Mouse (Mus musculus) limb, embryonic 11.5 days (tissue): Measurements from ENCODE around the gene Med13l. TPM values are rescaled to one million over a fixed set of nuclear protein-coding genes. Genes with fewer than 3 reads are reported as not detected.

Source experiments
- ATAC-seq: fragments of 200-750 bp; cut with Nextera tagmentation; 2 replicates; pipeline ENCODE4 v1.8.0; 2017; ENCODE audit warnings: low read depth; ENCODE audit not compliant: insufficient number of reproducible peaks, low FRiP score, low TSS enrichment
- DNase-seq: peaks from one replicate; pipeline ENCODE4 v3.0.0-alpha.2; 2015; ENCODE audit warnings: low spot score
- H3K27ac ChIP-seq: fragments of 300-500 bp; sonication (generic); replicated peaks from 2 replicates; pipeline ENCODE4 v1.5.1; 2014; ENCODE audit warnings: low read depth, mild to moderate bottlenecking, low read length
- H3K27me3 ChIP-seq: fragments of 300-500 bp; sonication (generic); 2 replicates; pipeline ENCODE4 v1.6.1; 2014; ENCODE audit warnings: mild to moderate bottlenecking, low read length, mixed read lengths; ENCODE audit not compliant: control insufficient read depth, insufficient read depth
- H3K36me3 ChIP-seq: fragments of 300-500 bp; sonication (generic); 2 replicates; pipeline ENCODE4 v1.6.1; 2014; ENCODE audit warnings: mild to moderate bottlenecking, low read length, moderate library complexity, mixed read lengths; ENCODE audit not compliant: control insufficient read depth, insufficient read depth
- H3K4me1 ChIP-seq: fragments of 300-500 bp; sonication (generic); 2 replicates; pipeline ENCODE4 v1.6.1; 2014; ENCODE audit warnings: low read length, mixed read lengths; ENCODE audit not compliant: control insufficient read depth, insufficient read depth
- H3K4me2 ChIP-seq: fragments of 300-500 bp; sonication (generic); 2 replicates; pipeline ENCODE4 v1.6.1; 2014; ENCODE audit warnings: low read depth, mild to moderate bottlenecking, moderate library complexity; ENCODE audit not compliant: severe bottlenecking
- H3K4me3 ChIP-seq: fragments of 300-500 bp; sonication (generic); 2 replicates; pipeline ENCODE4 v1.5.1; 2014; ENCODE audit warnings: low read depth, low read length
- H3K9ac ChIP-seq: fragments of 300-500 bp; sonication (generic); 2 replicates; pipeline ENCODE4 v1.6.1; 2014; ENCODE audit warnings: mild to moderate bottlenecking, low read length
- H3K9me3 ChIP-seq: fragments of 300-500 bp; sonication (generic); 2 replicates; pipeline ENCODE4 v1.6.1; 2016; ENCODE audit warnings: low read length; ENCODE audit not compliant: control insufficient read depth
- WGBS: fragments of 180-500 bp; shearing (Covaris S2); extraction: QIAGEN DNeasy Blood & Tissue Kit; methylation state at CpG from one replicate; pipeline ENCODE4 v1.1.7; 2014; 5-methylcytosine and 5-hydroxymethylcytosine counted together
- polyA plus RNA-seq: library from polyadenylated mRNA; unstranded; fragments of >200 nt; fragmentation: Nextera tagmentation; extraction: Ambion mirVana; gene quantifications from 2 replicates; pipeline ENCODE4 v1.2.1, GENCODE M21; 2014

Med13l gene
- polyA plus RNA-seq, 1 experiment from 2014 or later, result 15.1 TPM

GRCm38 (mm10) chr5:118809588-118809987, 249.1 kb downstream of the Med13l start:
- Histone ChIP-seq H3K9ac (no peak overlapping the region), H3K27ac (no peak overlapping the region), H3K4me3 (no peak overlapping the region), H3K9me3 (no peaks in the 10 kb centered on the region), H3K4me1 (no peaks in the 10 kb centered on the region; the same call in 1 of the 2 replicates), H3K27me3 (no peaks in the 10 kb centered on the region), H3K36me3 (no peaks in the 10 kb centered on the region), H3K4me2 (no peak overlapping the region)
- 80% methylated on average over 5 of the region's 5 CpGs for WGBS
- DNase-seq (no peak), ATAC-seq (no peak)

- H3K4me2 ChIP-seq, result no peak overlapping the region
- no peak overlapping the region for H3K27ac ChIP-seq
- H3K9ac ChIP-seq, result no peak overlapping the region
- WGBS, result 64% methylated on average over 5 of the region's 5 CpGs
- ATAC-seq (no peak), DNase-seq (no peak)
- H3K36me3 ChIP-seq, result no peaks in the 10 kb centered on the region
- no peak overlapping the region for H3K4me3 ChIP-seq
- H3K4me1 ChIP-seq, result no peaks in the 10 kb centered on the region; the same call in 1 of the 2 replicates
- H3K9me3 ChIP-seq, result no peaks in the 10 kb centered on the region
- no peaks in the 10 kb centered on the region for H3K27me3 ChIP-seq
These were observed 251.2 kb downstream of the Med13l start for GRCm38 (mm10) chr5:118811690-118812089.

GRCm38 (mm10) chr5:118812421-118812820, 251.9 kb downstream of the Med13l start:
- no peak overlapping the region for H3K4me3 ChIP-seq
- H3K4me1 ChIP-seq, result no peaks in the 10 kb centered on the region; the same call in 1 of the 2 replicates
- H3K9ac ChIP-seq, result no peak overlapping the region
- H3K9me3 ChIP-seq, result no peaks in the 10 kb centered on the region
- H3K27me3 ChIP-seq, result no peaks in the 10 kb centered on the region
- H3K27ac ChIP-seq, result no peak overlapping the region
- no peaks in the 10 kb centered on the region for H3K36me3 ChIP-seq
- ATAC-seq (no peak), DNase-seq (no peak)
- WGBS, result 56% methylated on average over 9 of the region's 9 CpGs
- H3K4me2 ChIP-seq, result no peak overlapping the region

GRCm38 (mm10) chr5:118812947-118813401, 252.5 kb downstream of the Med13l start:
- H3K4me1 ChIP-seq, result peaks cover 1% of the 10 kb centered on the region; the same call in 1 of the 2 replicates
- no peaks in the 10 kb centered on the region for H3K36me3 ChIP-seq
- ATAC-seq (no peak), DNase-seq (no peak)
- H3K9me3 ChIP-seq, result no peaks in the 10 kb centered on the region
- H3K27ac ChIP-seq, result no peak overlapping the region
- no peaks in the 10 kb centered on the region for H3K27me3 ChIP-seq
- H3K9ac ChIP-seq, result no peak overlapping the region
- H3K4me2 ChIP-seq, result no peak overlapping the region
- H3K4me3 ChIP-seq, result no peak overlapping the region
- WGBS, result 54% methylated on average over 7 of the region's 7 CpGs

- Histone ChIP-seq H3K4me1 (peaks cover 6% of the 10 kb centered on the region), H3K27ac (no peak overlapping the region), H3K27me3 (peaks cover 3% of the 10 kb centered on the region), H3K4me2 (no peak overlapping the region), H3K4me3 (no peak overlapping the region), H3K9ac (no peak overlapping the region), H3K9me3 (no peaks in the 10 kb centered on the region), H3K36me3 (no peaks in the 10 kb centered on the region)
- 54% methylated on average over 6 of the region's 6 CpGs for WGBS
- DNase-seq, result peak; percentile 67
- no peak for ATAC-seq
These were observed 253.6 kb downstream of the Med13l start for GRCm38 (mm10) chr5:118814052-118814451.
